Mouse (Mus musculus) embryonic facial prominence, embryonic 12.5 days (tissue): Measurements from ENCODE around the gene Asic2. TPM values are rescaled to one million over a fixed set of nuclear protein-coding genes. Genes with fewer than 3 reads are reported as not detected.

Experiments
- ATAC-seq: fragments of 200-750 bp; cut with Nextera tagmentation; 2 replicates; pipeline ENCODE4 v1.8.0; 2017; ENCODE audit not compliant: insufficient number of reproducible peaks, insufficient read depth, low FRiP score, low TSS enrichment
- H3K27ac ChIP-seq: fragments of 300-500 bp; sonication (generic); 2 replicates; pipeline ENCODE4 v1.5.1; 2016; ENCODE audit warnings: mild to moderate bottlenecking
- H3K27me3 ChIP-seq: fragments of 300-500 bp; sonication (generic); 2 replicates; pipeline ENCODE4 v1.6.1; 2016; ENCODE audit warnings: mild to moderate bottlenecking, moderate library complexity
- H3K36me3 ChIP-seq: fragments of 300-500 bp; sonication (generic); 2 replicates; pipeline ENCODE4 v1.6.1; 2016; ENCODE audit warnings: mild to moderate bottlenecking
- H3K4me1 ChIP-seq: fragments of 300-500 bp; sonication (generic); 2 replicates; pipeline ENCODE4 v1.6.1; 2016
- H3K4me2 ChIP-seq: fragments of 300-500 bp; sonication (generic); replicated peaks from 2 replicates; pipeline ENCODE4 v1.6.1; 2016; ENCODE audit warnings: mild to moderate bottlenecking, moderate library complexity
- H3K4me3 ChIP-seq: fragments of 300-500 bp; sonication (generic); 2 replicates; pipeline ENCODE4 v1.5.1; 2016; ENCODE audit warnings: mild to moderate bottlenecking
- H3K9ac ChIP-seq: fragments of 300-500 bp; sonication (generic); 2 replicates; pipeline ENCODE4 v1.6.1; 2016; ENCODE audit warnings: mild to moderate bottlenecking, moderate library complexity
- H3K9me3 ChIP-seq: fragments of 300-500 bp; sonication (generic); 2 replicates; pipeline ENCODE4 v1.6.1; 2016; ENCODE audit warnings: mild to moderate bottlenecking, moderate library complexity
- WGBS: fragments of 180-500 bp; shearing (Covaris S2); methylation state at CpG from one replicate; pipeline ENCODE4 v1.1.7; 2016; 5-methylcytosine and 5-hydroxymethylcytosine counted together
- polyA plus RNA-seq: library from polyadenylated mRNA; unstranded; fragments of >200 nt; fragmentation: Nextera tagmentation; extraction: Ambion mirVana; gene quantifications from 2 replicates; pipeline ENCODE4 v1.2.1, GENCODE M21; 2016

The Asic2 gene
- 1.3 and 1.8 TPM in 2 replicates for polyA plus RNA-seq

- Histone ChIP-seq H3K27ac (no peak within 1 kb of the TSS), H3K36me3 (no peaks in the 10 kb centered on the region), H3K4me1 (peaks cover 12% of the 10 kb centered on the region), H3K27me3 (peaks cover 51% of the 10 kb centered on the region), H3K4me3 (peak within 1 kb of the TSS; percentile 24), H3K4me2 (peak within 1 kb of the TSS; percentile 49), H3K9me3 (no peaks in the 10 kb centered on the region), H3K9ac (0 out of 2 replicates have a peak within 1 kb of the TSS, but pooled peaks have one; percentile 12)
- under 1% methylated on average over 27 of the region's 29 CpGs for WGBS
- ATAC-seq, result no peak
These were observed at the start of gene Asic2 for GRCm38 (mm10) chr11:81968401-81968881. Asic2 (minus strand) TSS chr11:81968457.

GRCm38 (mm10) chr11:82016181-82016780, 48.0 kb upstream of the Asic2 start:
- Histone ChIP-seq H3K9me3 (no peaks in the 10 kb centered on the region), H3K4me3 (no peak overlapping the region), H3K27me3 (no peaks in the 10 kb centered on the region), H3K36me3 (no peaks in the 10 kb centered on the region), H3K9ac (no peak overlapping the region), H3K4me2 (no peak overlapping the region), H3K27ac (no peak overlapping the region), H3K4me1 (no peaks in the 10 kb centered on the region)
- ATAC-seq, result no peak
- WGBS, result 80% methylated on average over 3 of the region's 3 CpGs

- Histone ChIP-seq H3K4me2 (no peak overlapping the region), H3K27ac (no peak overlapping the region), H3K9ac (no peak overlapping the region), H3K4me1 (no peaks in the 10 kb centered on the region), H3K36me3 (no peaks in the 10 kb centered on the region), H3K27me3 (no peaks in the 10 kb centered on the region), H3K4me3 (no peak overlapping the region), H3K9me3 (no peaks in the 10 kb centered on the region)
- WGBS, result 77% methylated on average over 2 of the region's 2 CpGs
- no peak for ATAC-seq
These were observed 46.8 kb upstream of the Asic2 start for GRCm38 (mm10) chr11:82015066-82015465.

GRCm38 (mm10) chr11:82013756-82014155, 45.5 kb upstream of the Asic2 start:
- H3K27me3 ChIP-seq, result no peaks in the 10 kb centered on the region
- no peaks in the 10 kb centered on the region for H3K36me3 ChIP-seq
- H3K9ac ChIP-seq, result no peak overlapping the region
- H3K4me2 ChIP-seq, result no peak overlapping the region
- ATAC-seq, result no peak
- no peaks in the 10 kb centered on the region for H3K4me1 ChIP-seq
- H3K4me3 ChIP-seq, result no peak overlapping the region
- no peaks in the 10 kb centered on the region for H3K9me3 ChIP-seq
- 54% methylated on average over 1 of the region's 1 CpGs for WGBS
- H3K27ac ChIP-seq, result no peak overlapping the region

- Histone ChIP-seq H3K4me3 (no peak overlapping the region), H3K27me3 (no peaks in the 10 kb centered on the region), H3K4me2 (no peak overlapping the region), H3K9me3 (no peaks in the 10 kb centered on the region), H3K4me1 (0 out of 2 replicates have a peak, but pooled peaks cover 7% of the 10 kb centered on the region), H3K9ac (no peak overlapping the region), H3K36me3 (no peaks in the 10 kb centered on the region), H3K27ac (no peak overlapping the region)
- no peak for ATAC-seq
- WGBS, result 55% methylated on average over 8 of the region's 8 CpGs
These were observed 43.3 kb upstream of the Asic2 start for GRCm38 (mm10) chr11:82011411-82012193.

GRCm38 (mm10) chr11:82010115-82010514, 41.9 kb upstream of the Asic2 start:
- Histone ChIP-seq H3K27ac (no peak overlapping the region), H3K9me3 (no peaks in the 10 kb centered on the region), H3K4me1 (0 out of 2 replicates have a peak, but pooled peaks cover 7% of the 10 kb centered on the region), H3K36me3 (no peaks in the 10 kb centered on the region), H3K9ac (no peak overlapping the region), H3K4me2 (no peak overlapping the region), H3K4me3 (no peak overlapping the region), H3K27me3 (no peaks in the 10 kb centered on the region)
- 91% methylated on average over 3 of the region's 3 CpGs for WGBS
- no peak for ATAC-seq

- H3K36me3 ChIP-seq, result no peaks in the 10 kb centered on the region
- no peak overlapping the region for H3K4me3 ChIP-seq
- no peak for ATAC-seq
- 0 out of 2 replicates have a peak, but pooled peaks cover 7% of the 10 kb centered on the region for H3K4me1 ChIP-seq
- H3K27me3 ChIP-seq, result no peaks in the 10 kb centered on the region
- H3K27ac ChIP-seq, result no peak overlapping the region
- no peak overlapping the region for H3K9ac ChIP-seq
- no peaks in the 10 kb centered on the region for H3K9me3 ChIP-seq
- H3K4me2 ChIP-seq, result no peak overlapping the region
- 54% methylated on average over 12 of the region's 12 CpGs for WGBS
These were observed 38.7 kb upstream of the Asic2 start for GRCm38 (mm10) chr11:82006796-82007423.

- no peak overlapping the region for H3K27ac ChIP-seq
- 78% methylated on average over 2 of the region's 2 CpGs for WGBS
- H3K4me3 ChIP-seq, result no peak overlapping the region
- H3K36me3 ChIP-seq, result no peaks in the 10 kb centered on the region
- H3K27me3 ChIP-seq, result no peaks in the 10 kb centered on the region
- H3K9ac ChIP-seq, result no peak overlapping the region
- H3K9me3 ChIP-seq, result no peaks in the 10 kb centered on the region
- peaks cover 16% of the 10 kb centered on the region for H3K4me1 ChIP-seq
- ATAC-seq, result no peak
- no peak overlapping the region for H3K4me2 ChIP-seq
These were observed 36.6 kb upstream of the Asic2 start for GRCm38 (mm10) chr11:82004810-82005209.

- ATAC-seq, result no peak
- Histone ChIP-seq H3K36me3 (no peaks in the 10 kb centered on the region), H3K4me1 (peaks cover 12% of the 10 kb centered on the region), H3K4me2 (no peak overlapping the region), H3K9me3 (no peaks in the 10 kb centered on the region), H3K27ac (peak overlapping the region; percentile 55; the same call in 1 of the 2 replicates), H3K4me3 (no peak overlapping the region), H3K9ac (no peak overlapping the region), H3K27me3 (no peaks in the 10 kb centered on the region)
- 14% methylated on average over 5 of the region's 5 CpGs for WGBS
These were observed 32.3 kb upstream of the Asic2 start for GRCm38 (mm10) chr11:82000581-82000980.

- Histone ChIP-seq H3K4me1 (peaks cover 12% of the 10 kb centered on the region), H3K9ac (no peak overlapping the region), H3K27ac (no peak overlapping the region), H3K36me3 (no peaks in the 10 kb centered on the region), H3K27me3 (no peaks in the 10 kb centered on the region), H3K4me2 (no peak overlapping the region), H3K9me3 (no peaks in the 10 kb centered on the region), H3K4me3 (no peak overlapping the region)
- no peak for ATAC-seq
- 78% methylated on average over 4 of the region's 4 CpGs for WGBS
These were observed 31.2 kb upstream of the Asic2 start for GRCm38 (mm10) chr11:81999469-81999868.

- Histone ChIP-seq H3K27ac (no peak overlapping the region), H3K36me3 (no peaks in the 10 kb centered on the region), H3K9me3 (no peaks in the 10 kb centered on the region), H3K4me3 (no peak overlapping the region), H3K4me1 (peaks cover 12% of the 10 kb centered on the region), H3K4me2 (no peak overlapping the region), H3K27me3 (no peaks in the 10 kb centered on the region), H3K9ac (no peak overlapping the region)
- 83% methylated on average over 3 of the region's 3 CpGs for WGBS
- ATAC-seq, result no peak
These were observed 30.4 kb upstream of the Asic2 start for GRCm38 (mm10) chr11:81998646-81999045.
